Mouse (Mus musculus) MEL-GATA-1-ER (cell line): ENCODE results near the gene Sdr39u1.
A peak's percentile ranks its signal among the peaks of the same experiment; 100 is the strongest.

Source experiments
- DNase-seq: peaks from one replicate; pipeline ENCODE4 v3.0.0-alpha.2; 2012; ENCODE audit warnings: low read depth; ENCODE audit errors: extremely low read depth

Gene Sdr39u1

DNA sequence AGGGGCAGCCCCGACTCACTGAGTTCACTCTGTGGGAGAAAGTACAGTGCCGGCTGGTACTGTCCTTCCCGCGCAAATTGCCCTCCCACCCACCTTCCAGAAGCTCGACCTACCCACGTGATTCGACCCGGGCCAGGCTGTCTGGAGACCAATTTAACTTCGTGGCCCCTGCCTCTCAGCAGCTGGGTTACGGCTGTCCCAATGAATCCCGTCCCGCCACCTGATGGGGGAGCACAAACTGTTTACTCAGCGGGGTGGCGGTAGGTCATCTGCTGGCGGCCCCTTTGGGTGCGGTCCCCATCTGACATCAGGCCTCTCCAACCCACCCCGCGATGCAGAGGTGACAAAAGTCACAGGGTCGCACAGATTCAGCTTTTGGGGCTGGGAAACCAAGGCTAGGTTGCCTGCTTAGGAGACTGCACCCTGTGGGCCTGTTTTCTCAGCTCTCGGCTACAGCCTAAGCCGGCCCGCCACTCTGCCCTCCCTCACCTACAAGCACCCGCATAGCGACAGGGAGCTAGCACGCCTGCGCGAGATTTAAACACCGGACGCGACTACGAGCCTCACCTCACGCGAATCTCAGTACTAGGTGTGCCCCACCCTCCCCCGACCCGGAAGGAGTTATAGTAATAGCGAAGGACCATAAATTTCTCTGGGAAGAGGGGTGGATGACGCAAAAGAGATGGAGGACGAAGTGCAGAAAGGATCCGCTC is at the start of gene Sdr39u1:
Sdr39u1 (minus strand) TSS at position 593 of the 713 bp plus-strand sequence.
- no peak for DNase-seq

DNA sequence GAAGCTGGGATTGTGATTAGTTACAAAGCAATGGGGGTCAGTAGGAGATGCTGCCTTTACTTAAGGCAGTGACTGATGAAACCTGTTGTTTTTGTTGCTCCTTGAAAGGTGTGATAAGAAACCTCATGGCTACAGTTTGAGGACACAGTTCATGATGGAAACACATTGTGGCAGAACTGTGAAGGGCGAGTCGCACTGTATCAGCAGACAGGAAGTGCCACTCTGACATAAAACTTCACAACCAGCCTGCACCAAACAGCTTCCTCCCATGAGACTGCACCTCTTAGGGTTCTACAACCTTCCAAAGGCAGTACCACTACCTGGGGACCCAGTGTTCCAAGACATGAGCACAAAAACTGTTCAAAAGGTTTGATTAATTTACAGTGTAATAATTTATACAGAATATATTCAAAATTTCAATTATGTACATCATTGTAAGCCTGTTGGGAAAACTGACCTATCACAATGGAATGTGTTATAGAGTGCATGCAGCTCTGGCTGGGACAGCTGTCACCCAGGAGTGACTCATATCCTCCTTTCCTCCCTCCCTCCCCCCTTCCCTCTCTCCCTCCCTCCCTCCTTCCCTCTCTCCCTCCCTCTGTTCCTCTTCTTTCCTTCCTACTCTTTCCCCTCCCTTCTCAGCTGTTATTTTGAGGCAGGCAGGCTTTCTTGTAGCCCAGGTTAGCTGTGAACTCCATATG is 46.3 kb upstream of the Sdr39u1 start:
- no peak for DNase-seq

DNA sequence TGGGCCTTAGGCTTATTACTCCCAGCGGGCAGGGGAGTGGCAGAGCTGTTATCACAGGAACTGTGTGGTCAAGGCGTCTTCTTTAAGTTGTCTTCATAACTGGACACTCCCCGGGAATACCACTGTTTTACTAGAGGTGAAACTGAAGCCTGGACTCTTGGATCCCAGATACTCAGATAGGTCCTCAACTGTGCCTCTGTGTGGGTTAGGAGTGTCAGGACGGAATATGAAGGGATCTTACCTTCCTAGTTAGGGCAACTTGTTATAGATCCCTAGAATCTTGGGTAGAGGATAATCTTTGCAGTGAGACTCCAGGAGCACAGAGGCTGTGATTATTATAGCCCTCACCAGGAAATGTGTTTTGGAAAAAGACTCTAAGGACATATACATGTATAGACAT is 44.5 kb upstream of the Sdr39u1 start, which contains the start of gene Cma1:
Cma1 (minus strand) TSS at position 101 of the 400 bp plus-strand sequence.
- no peak for DNase-seq

DNA sequence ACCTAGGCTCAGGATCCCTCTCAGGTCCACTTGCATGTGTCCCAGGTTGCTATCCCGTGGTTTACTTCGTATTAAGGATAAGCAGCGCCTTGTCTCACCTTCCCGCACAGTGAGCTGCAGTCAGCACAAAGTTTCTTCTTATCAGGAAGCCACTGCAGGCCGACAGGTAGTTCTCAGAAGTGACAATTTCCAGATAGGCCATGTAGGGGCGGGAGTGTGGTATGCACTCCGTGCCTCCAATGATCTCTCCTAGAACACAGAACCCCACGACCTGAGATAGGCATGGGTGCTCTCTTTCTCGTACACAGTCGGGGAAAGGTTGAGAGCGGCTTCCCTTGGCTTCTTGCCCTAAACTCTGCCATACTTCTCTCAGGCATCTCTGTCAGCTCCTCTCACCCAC is 43.5 kb upstream of the Sdr39u1 start:
- no peak for DNase-seq

- no peak for DNase-seq
Observed at GRCm38 (mm10) chr14:55940070-55940800, 40.1 kb upstream of the Sdr39u1 start.

- DNase-seq = no peak
Observed at GRCm38 (mm10) chr14:55933586-55933985, 33.5 kb upstream of the Sdr39u1 start.

GRCm38 (mm10) chr14:55929263-55929997 is 29.3 kb upstream of the Sdr39u1 start:
- DNase-seq = no peak

DNA sequence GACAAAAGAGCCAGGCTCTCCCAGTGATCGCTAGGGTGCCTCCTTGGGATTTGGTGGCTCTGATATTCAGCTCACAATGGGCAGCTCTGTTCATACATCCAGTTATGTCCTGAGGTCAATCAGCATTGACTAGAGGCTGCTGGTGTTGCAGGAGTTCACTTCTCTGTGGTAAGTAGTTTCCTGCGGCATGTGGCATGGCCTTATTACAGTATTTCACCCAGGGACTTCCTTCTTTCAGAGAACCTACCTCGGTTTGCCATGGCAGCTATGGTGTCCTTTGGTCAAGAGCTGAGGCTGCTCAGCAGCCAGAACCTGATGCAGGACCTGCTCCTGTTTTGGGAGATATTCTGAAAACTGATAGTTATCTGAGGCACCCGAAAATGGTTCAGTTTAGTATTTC is 26.8 kb upstream of the Sdr39u1 start:
- DNase-seq = no peak

- peak; percentile 72 for DNase-seq
Observed at GRCm38 (mm10) chr14:55922475-55923232, 22.6 kb upstream of the Sdr39u1 start.

DNA sequence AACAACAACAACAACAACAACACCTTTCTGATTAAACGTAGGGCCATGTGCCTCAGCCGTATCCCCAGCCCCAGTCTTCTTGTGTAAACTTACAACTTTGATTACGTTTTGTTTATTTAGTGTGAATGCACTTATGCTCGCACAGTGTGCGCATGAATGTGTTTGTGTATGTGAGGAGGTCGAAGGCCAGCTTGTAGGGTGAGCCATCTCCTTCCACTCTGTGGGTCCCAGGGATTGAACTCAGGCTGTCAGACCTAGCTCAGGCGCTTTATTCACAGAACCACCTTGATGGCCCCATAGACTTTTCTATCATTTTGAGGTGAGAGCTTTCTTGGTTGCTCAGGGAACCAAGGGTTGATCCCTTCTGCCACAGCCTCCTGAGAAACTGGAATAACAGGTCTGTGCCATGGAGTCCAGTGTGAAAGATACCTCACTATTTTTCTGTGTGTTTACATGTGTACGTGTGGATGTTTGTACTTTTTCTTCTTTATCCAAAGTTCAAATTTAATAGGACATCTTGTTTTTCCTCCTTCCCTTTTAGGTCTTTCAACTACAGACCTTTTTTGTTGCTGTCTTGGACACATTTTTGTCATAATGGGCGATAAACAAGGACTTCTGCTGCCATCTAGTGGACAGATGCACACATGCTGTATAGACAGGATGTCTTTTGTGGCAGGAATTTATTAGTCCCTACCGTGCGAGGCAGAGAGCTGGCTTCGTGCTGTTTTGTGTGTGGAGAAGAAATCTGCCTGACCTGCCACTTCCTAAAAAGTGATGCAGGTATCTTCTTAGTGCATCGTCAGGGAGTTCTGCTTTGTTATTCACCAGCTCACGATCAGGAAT is 18.4 kb upstream of the Sdr39u1 start:
- DNase-seq = peak; percentile 83

- no peak for DNase-seq
Observed at GRCm38 (mm10) chr14:55913406-55913805, 13.3 kb upstream of the Sdr39u1 start.

GRCm38 (mm10) chr14:55905518-55905917 is 5.4 kb upstream of the Sdr39u1 start:
- DNase-seq = no peak

- DNase-seq = no peak
Observed at GRCm38 (mm10) chr14:55900414-55900755, 292 bp upstream of the Sdr39u1 start.

GRCm38 (mm10) chr14:55898947-55899346 is 1.1 kb downstream of the Sdr39u1 start:
- no peak for DNase-seq

DNA sequence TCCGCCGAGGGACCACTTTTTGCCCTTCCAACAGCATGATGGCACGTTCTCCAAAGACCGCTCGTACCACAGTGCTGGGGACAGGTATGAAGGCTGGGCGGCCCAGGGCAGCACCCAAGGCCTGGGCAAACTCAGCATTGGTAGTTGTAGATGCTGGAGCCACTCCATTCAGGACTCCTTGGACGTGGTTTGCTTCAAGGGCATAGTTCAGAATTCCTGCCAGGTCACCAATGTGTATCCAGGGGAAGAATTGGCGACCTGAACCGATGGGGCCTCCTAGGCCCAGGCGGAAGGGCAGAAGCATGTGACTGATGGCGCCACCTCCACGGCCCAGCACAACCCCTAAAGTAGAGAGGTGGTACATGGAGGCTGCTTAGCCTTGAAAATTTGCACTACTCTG is 2.4 kb downstream of the Sdr39u1 start:
- DNase-seq = no peak

GRCm38 (mm10) chr14:55886571-55887382 is 13.3 kb downstream of the Sdr39u1 start:
- no peak for DNase-seq

GRCm38 (mm10) chr14:55885791-55886271 is 14.3 kb downstream of the Sdr39u1 start:
- DNase-seq = peak; percentile 84

DNA sequence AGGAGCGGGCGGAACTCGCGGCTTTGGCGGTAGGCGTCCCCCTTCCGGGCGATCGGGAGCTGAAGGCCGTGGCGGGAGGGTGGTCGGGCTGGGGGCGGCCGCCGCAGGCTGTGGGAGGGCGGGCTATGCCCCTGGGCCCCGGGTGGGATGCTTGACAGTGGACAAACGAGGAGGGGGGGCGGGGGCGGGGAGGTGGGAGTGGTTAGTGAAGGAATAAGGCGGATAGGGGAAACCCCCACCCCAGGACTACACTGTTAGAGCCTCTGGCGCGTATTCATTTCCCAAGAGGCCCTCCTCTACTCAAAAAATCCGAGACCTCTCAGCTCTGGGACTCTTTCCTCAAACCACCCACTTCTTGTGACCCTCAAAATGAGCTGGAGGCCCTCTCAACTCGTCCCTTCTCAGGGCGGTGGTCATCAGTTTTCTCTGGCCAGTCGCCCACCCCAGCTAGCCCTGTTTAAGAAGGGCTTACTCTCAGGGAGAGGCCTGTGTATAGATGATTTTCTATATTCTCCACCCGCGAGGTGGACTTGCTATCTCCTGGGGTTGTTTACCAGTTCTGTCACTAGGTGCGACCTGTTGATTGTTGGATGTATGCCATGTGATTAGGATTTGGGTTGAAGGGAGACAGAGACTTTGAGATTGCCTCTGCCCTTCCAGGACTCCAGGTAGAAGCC is 14.8 kb downstream of the Sdr39u1 start:
- peak; percentile 27 for DNase-seq
